Mouse (Mus musculus) layer of hippocampus, adult 2 months (tissue): ENCODE measurements around the gene Gas7. TPM values are rescaled to one million over a fixed set of nuclear protein-coding genes. Genes with fewer than 3 reads are reported as not detected.

Experiments
- DNase-seq, 2 experiments: peaks; one replicate each; pipeline ENCODE4 v3.0.0; 2022; ENCODE audit warnings: low spot score in 2 of 2
- H3K27ac ChIP-seq: fragments of 200-600 bp; 2 replicates; pipeline ENCODE4 v1.8.1; 2022
- H3K4me3 ChIP-seq: fragments of 200-600 bp; 2 replicates; pipeline ENCODE4 v1.8.1; 2022; ENCODE audit warnings: mild to moderate bottlenecking
- CTCF ChIP-seq: fragments of 200-600 bp; conservative IDR thresholded peaks from 2 replicates; pipeline ENCODE4 v1.8.1; 2022; ENCODE audit warnings: antibody characterized with exemption, mild to moderate bottlenecking, moderate library complexity
- total RNA-seq, 2 experiments: library from RNA; stranded (reverse); gene quantifications; 2 replicates each; pipeline ENCODE4 v1.2.3; 2021

Gene Gas7
- total RNA-seq, 2 experiments from 2014 or later = 453 to 462 TPM

DNA sequence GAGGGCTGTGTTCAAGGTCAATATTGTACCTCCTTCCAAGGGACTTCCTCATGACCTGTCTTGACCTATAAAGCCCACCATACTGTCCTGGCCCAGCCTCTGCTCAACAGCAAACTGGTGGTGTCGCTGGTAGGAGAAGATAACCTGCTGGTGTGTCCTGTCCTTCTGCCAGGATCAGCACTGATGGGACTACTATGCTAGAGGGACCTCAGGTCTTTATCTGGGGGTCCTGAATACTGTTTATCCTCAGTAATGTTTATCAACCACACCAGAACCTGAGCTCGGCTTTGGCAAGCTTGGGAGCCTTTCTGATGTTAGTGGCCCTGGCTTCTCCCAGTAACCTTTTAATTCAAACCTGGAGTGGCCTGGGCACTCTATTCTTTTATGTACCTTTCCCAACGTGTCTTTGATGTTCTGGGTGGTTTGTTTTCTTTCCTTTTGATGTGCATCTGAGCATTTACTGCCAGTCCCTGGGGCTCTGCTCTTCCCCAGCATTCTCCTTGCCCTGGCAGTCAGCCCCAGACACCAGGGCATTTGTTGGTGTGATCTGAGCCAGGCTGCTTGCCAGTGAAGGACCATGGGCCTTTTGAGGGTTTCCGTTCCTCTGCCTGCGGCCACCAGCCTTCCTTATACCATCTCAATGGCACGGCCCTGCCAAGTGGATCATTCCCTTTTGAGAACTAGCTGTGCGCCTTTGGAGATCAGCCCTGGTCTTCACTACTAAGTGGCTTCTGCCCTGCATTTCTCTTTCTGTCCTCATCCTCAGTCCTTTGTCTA, 46.4 kb downstream of the Gas7 start:
- Histone ChIP-seq H3K4me3 (no peak overlapping the region), H3K27ac (no peak overlapping the region)
- peak in 1 of 2 experiments; percentile 48 for DNase-seq
- TF ChIP-seq CTCF = no peak

- peak overlapping the region; percentile 62; the same call in 1 of the 2 replicates for H3K27ac ChIP-seq
- H3K4me3 ChIP-seq = no peak overlapping the region
- no peak for TF ChIP-seq CTCF
- DNase-seq = peak in 1 of 2 experiments; percentile 39
Observed at GRCm38 (mm10) chr11:67509219-67509876, 54.1 kb downstream of the Gas7 start.

DNA sequence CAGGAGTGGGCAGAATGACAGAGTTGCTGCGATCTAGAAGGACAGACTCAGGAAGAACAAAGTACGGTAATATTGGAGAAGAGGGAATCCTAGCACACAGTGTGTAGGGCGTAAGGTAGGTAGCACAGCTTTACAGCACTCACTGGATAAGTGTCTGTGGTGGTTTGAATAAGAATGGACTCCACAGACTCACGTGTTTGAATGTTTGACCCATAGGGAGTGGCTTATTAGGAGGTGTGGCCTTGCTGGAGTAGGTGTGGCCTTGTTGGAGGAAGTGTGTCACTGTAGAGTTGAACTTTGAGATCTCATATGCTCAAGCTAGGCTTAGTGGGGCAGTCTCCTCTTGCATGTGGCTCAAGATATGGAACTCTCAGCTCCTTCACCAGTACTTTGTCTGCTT, 55.6 kb downstream of the Gas7 start:
- no peak for TF ChIP-seq CTCF
- Histone ChIP-seq H3K4me3 (no peak overlapping the region), H3K27ac (no peak overlapping the region)
- no peak for DNase-seq

DNA sequence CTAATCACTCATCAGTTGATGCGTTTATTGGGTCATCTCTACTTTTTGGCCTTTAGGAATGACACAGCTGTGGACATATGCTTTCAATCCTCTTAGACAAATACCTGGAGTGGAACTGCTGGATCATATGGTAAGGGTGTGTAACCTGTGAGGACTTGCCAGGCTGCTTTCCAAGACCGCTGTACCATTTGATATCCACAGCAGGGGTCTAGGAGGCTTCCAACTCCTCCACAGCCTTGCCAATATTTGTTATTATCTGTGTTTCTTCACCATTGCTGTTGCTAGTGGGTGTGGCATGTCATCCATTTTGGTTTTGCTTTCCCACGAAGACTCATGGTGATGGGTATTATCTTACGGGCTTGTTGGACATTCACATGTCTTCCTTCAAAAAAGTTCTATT, 57.8 kb downstream of the Gas7 start:
- no peak for DNase-seq
- Histone ChIP-seq H3K4me3 (no peak overlapping the region), H3K27ac (no peak overlapping the region)
- no peak for TF ChIP-seq CTCF

- no peak for DNase-seq
- Histone ChIP-seq H3K4me3 (no peak overlapping the region), H3K27ac (no peak overlapping the region)
- TF ChIP-seq CTCF = peak; percentile 62
Observed at GRCm38 (mm10) chr11:67514401-67514800, 59.2 kb downstream of the Gas7 start.

- no peak for DNase-seq
- Histone ChIP-seq H3K27ac (0 out of 2 replicates have a peak overlapping the region, but pooled peaks have one; percentile 2), H3K4me3 (no peak overlapping the region)
- TF ChIP-seq CTCF = no peak
Observed at GRCm38 (mm10) chr11:67515020-67515911, 60.0 kb downstream of the Gas7 start.

GRCm38 (mm10) chr11:67515912-67516305, 60.7 kb downstream of the Gas7 start:
- Histone ChIP-seq H3K4me3 (no peak overlapping the region), H3K27ac (no peak overlapping the region)
- no peak for TF ChIP-seq CTCF
- no peak for DNase-seq

GRCm38 (mm10) chr11:67517748-67518147, 62.5 kb downstream of the Gas7 start:
- DNase-seq = no peak
- no peak overlapping the region for H3K4me3 ChIP-seq
- TF ChIP-seq CTCF = peak; percentile 63
- no peak overlapping the region for H3K27ac ChIP-seq

GRCm38 (mm10) chr11:67518985-67519384, 63.7 kb downstream of the Gas7 start:
- no peak overlapping the region for H3K4me3 ChIP-seq
- DNase-seq = peak; percentile 54 to 75
- TF ChIP-seq CTCF = peak; percentile 48
- peak overlapping the region; percentile 56 for H3K27ac ChIP-seq

- Histone ChIP-seq H3K4me3 (no peak overlapping the region), H3K27ac (no peak overlapping the region)
- TF ChIP-seq CTCF = no peak
- DNase-seq = no peak
Observed at GRCm38 (mm10) chr11:67522671-67523070, 67.4 kb downstream of the Gas7 start.

DNA sequence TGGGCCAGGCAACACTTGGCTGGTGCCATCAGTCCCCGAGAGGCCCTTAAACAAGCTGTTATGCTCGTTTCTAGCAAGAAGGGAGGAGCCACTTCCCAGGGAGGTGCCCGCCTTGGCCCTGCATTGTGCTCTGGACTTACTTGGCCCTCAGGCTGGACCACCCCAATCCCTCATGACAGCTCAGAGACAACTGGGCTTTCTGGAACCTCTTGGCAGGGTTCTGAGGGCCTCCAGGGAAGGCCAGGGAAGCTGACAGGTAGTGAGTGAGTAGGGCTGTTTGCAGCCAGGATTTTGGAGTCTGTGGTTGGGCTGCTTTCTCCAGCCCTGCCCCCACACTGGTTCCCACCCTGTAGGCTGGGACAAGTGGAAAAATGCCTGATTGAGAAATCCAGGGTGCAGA, 68.6 kb downstream of the Gas7 start:
- Histone ChIP-seq H3K4me3 (no peak overlapping the region), H3K27ac (peak overlapping the region; percentile 77; the same call in 1 of the 2 replicates)
- DNase-seq = no peak
- no peak for TF ChIP-seq CTCF

GRCm38 (mm10) chr11:67524731-67525130, 69.5 kb downstream of the Gas7 start:
- Histone ChIP-seq H3K27ac (peak overlapping the region; percentile 77), H3K4me3 (no peak overlapping the region)
- TF ChIP-seq CTCF = no peak
- DNase-seq = no peak

DNA sequence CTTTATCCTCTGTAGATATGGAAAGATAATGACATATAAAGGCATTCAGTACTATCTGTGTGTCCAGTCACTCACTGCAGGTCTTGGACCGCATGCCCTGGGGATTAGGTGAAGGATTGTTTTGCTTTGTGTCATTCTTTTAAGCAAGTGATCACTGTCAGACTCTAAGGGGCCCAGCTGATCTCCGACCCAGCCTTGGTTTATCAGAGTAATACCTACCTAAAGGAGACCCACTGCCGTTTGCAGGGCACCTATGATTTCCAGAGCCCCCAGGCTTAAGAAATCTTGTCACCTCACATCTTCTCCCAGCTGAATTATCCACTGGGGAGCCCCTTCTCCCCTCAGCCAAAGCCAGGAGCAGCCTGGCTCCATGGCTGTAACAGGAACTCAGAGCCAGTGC, 70.6 kb downstream of the Gas7 start:
- DNase-seq = no peak
- peak overlapping the region; percentile 89 for H3K27ac ChIP-seq
- no peak for TF ChIP-seq CTCF
- no peak overlapping the region for H3K4me3 ChIP-seq
